In genomic region chr14:51088970-51089673, GRCm38 (mm10) we compare ENCODE assay signal across 8 mouse cellular contexts. TPM values are rescaled to one million over a fixed set of nuclear protein-coding genes. Genes with fewer than 3 reads are reported as not detected.
DNase-seq lines count a peak whose midpoint lies in the region; ATAC-seq lines count a peak whose summit lies in the region.

No protein-coding gene starts in this region.

- ATAC-seq in hindbrain, embryonic 15.5 days (ENCODE audit: low FRiP score, low read depth), result peak; percentile 96

- under 1% methylated on average over 34 of the region's 34 CpGs for WGBS in hindbrain, embryonic 15.5 days

- H3K27me3 ChIP-seq in hindbrain, embryonic 15.5 days, result peaks cover 5% of the 10 kb centered on the region

- H3K9me3 ChIP-seq in hindbrain, embryonic 15.5 days, result no peaks in the 10 kb centered on the region

- peak; percentile 98 for DNase-seq in R1 (ENCODE audit: low read depth, low spot score)
- peak; percentile 97 to 98 for DNase-seq in cerebellum, postnatal 25 days
- DNase-seq in frontal cortex, postnatal 25 days (ENCODE audit: low spot score in 2 of 2), result peak; percentile 99
- DNase-seq in left cerebral cortex, adult 11 months (ENCODE audit: low spot score), result peak; percentile 96
- peak; percentile 94 to 97 for DNase-seq in lung, postnatal 4 days
- DNase-seq in retina, postnatal 7 days (ENCODE audit: low read depth, low spot score), result peak; percentile 95
- peak; percentile 91 for DNase-seq in urinary bladder, adult 2 months (ENCODE audit: low spot score)

- H3K27ac ChIP-seq in hindbrain, embryonic 15.5 days (replicated peaks), result peak overlapping the region; percentile 76

- H3K36me3 ChIP-seq in hindbrain, embryonic 15.5 days, result no peaks in the 10 kb centered on the region

- H3K4me2 ChIP-seq in hindbrain, embryonic 15.5 days, result peak overlapping the region; percentile 73

- H3K4me1 ChIP-seq in hindbrain, embryonic 15.5 days (replicated peaks), result peaks cover 11% of the 10 kb centered on the region

- H3K9ac ChIP-seq in hindbrain, embryonic 15.5 days, result peak overlapping the region; percentile 55

- peak overlapping the region; percentile 61 for H3K4me3 ChIP-seq in hindbrain, embryonic 15.5 days

RNA-seq across cellular contexts. Expression of gene Rnase4, which starts 1.8 kb away (rescaled TPM):
- polyA plus RNA-seq in hindbrain, embryonic 15.5 days (2015; fragmentation: Nextera tagmentation; extraction: Ambion mirVana), result 16.4 and 17.6 TPM in 2 replicates
- 373 and 403 TPM in 2 replicates for polyA plus RNA-seq in urinary bladder, adult 2 months (2012; rRNA removed)

RNA-seq across cellular contexts. Expression of gene Ang, which starts 1.8 kb away (rescaled TPM):
- 5.0 TPM in 2 replicates for polyA plus RNA-seq in hindbrain, embryonic 15.5 days (2015; fragmentation: Nextera tagmentation; extraction: Ambion mirVana)
- 60.1 and 64.0 TPM in 2 replicates for polyA plus RNA-seq in urinary bladder, adult 2 months (2012; rRNA removed)

RNA-seq across cellular contexts. Expression of gene Olfr750, which starts 14.9 kb away (rescaled TPM):
- polyA plus RNA-seq in hindbrain, embryonic 15.5 days (2015; fragmentation: Nextera tagmentation; extraction: Ambion mirVana), result 0.05 and 0.08 TPM in 2 replicates
- polyA plus RNA-seq in urinary bladder, adult 2 months (2012; rRNA removed), result 0.06 TPM in 1 of 2 replicates, not detected in the other

RNA-seq across cellular contexts. Expression of gene Eddm3b, which starts 25.1 kb away (rescaled TPM):
- polyA plus RNA-seq in hindbrain, embryonic 15.5 days (2015; fragmentation: Nextera tagmentation; extraction: Ambion mirVana), result not detected in 2 replicates
- polyA plus RNA-seq in urinary bladder, adult 2 months (2012; rRNA removed), result 0.04 and 0.06 TPM in 2 replicates

RNA-seq across cellular contexts. Expression of gene Rnase12, which starts 31.7 kb away (rescaled TPM):
- not detected in 2 replicates for polyA plus RNA-seq in hindbrain, embryonic 15.5 days (2015; fragmentation: Nextera tagmentation; extraction: Ambion mirVana)
- polyA plus RNA-seq in urinary bladder, adult 2 months (2012; rRNA removed), result 0.32 TPM in 1 of 2 replicates, not detected in the other

Comparison
In these comparisons a context has a peak if more than half of its experiments do, and no peak if none do; other contexts are left out.
1. Peak in every context shown above with its lines: DNase-seq, ATAC-seq, H3K4me3 ChIP-seq and H3K27ac ChIP-seq.
2. RNA of gene Rnase4, which starts 1.8 kb away (polyA plus RNA-seq): 373 to 403 TPM in urinary bladder, adult 2 months; 16.4 to 17.6 TPM in hindbrain, embryonic 15.5 days; every median in the first group is over 10 times any median in the second.
3. RNA of gene Ang, which starts 1.8 kb away (polyA plus RNA-seq): 60.1 to 64.0 TPM in urinary bladder, adult 2 months; 5.0 TPM in hindbrain, embryonic 15.5 days; every median in the first group is over 10 times any median in the second.